Mouse (Mus musculus) mature B cell (primary cell): ENCODE results near the gene Cyp2w1.

ENCODE experiments used
- in situ Hi-C: fragments of 300-500 bp; cut with MboI; formaldehyde crosslinking; loops from 2 replicates; pipeline ENCODE4 v1.14.3; 2019

Cyp2w1 gene

GRCm38 (mm10) chr5:139352317-139352716, at the start of gene Cyp2w1:
Gene Cyp2w1, plus strand, starts transcription at chr5:139352617.
- in situ Hi-C loops: no loop called here

GRCm38 (mm10) chr5:139303646-139304061, 48.8 kb upstream of the Cyp2w1 start:
- in situ Hi-C loops: no loop called here

GRCm38 (mm10) chr5:139309946-139310345, 42.5 kb upstream of the Cyp2w1 start:
- in situ Hi-C loops: no loop called here

- in situ Hi-C loops: no loop called here
Observed at GRCm38 (mm10) chr5:139310477-139310876, 41.9 kb upstream of the Cyp2w1 start.

GRCm38 (mm10) chr5:139311822-139312221, 40.6 kb upstream of the Cyp2w1 start:
- in situ Hi-C loops: no loop called here

- in situ Hi-C loops: no loop called here
Observed at GRCm38 (mm10) chr5:139313536-139313935, 38.9 kb upstream of the Cyp2w1 start.

GRCm38 (mm10) chr5:139314941-139315642, 37.3 kb upstream of the Cyp2w1 start:
- in situ Hi-C loops: no loop called here

- in situ Hi-C loops: no loop called here
Observed at GRCm38 (mm10) chr5:139316982-139317675, 35.3 kb upstream of the Cyp2w1 start.

GRCm38 (mm10) chr5:139317751-139318504, 34.5 kb upstream of the Cyp2w1 start:
- in situ Hi-C loops: no loop called here

- in situ Hi-C loops: loop anchor here (5.0 kb wide), 1 partner anchor 38 kb away; no protein-coding TSS in a partner anchor
Observed at GRCm38 (mm10) chr5:139320424-139320823, 32.0 kb upstream of the Cyp2w1 start.

GRCm38 (mm10) chr5:139321331-139321730, 31.1 kb upstream of the Cyp2w1 start:
- in situ Hi-C loops: loop anchor here (5.0 kb wide), 1 partner anchor 39 kb away; no protein-coding TSS in a partner anchor

GRCm38 (mm10) chr5:139323260-139323924, 29.0 kb upstream of the Cyp2w1 start:
- in situ Hi-C loops: loop anchor here (5.0 kb wide), 1 partner anchor 41 kb away; no protein-coding TSS in a partner anchor

GRCm38 (mm10) chr5:139324045-139324491, 28.3 kb upstream of the Cyp2w1 start:
- in situ Hi-C loops: loop anchor here (5.0 kb wide), 1 partner anchor 42 kb away; no protein-coding TSS in a partner anchor

- in situ Hi-C loops: loop anchor here (5.0 kb wide), 1 partner anchor 43 kb away; no protein-coding TSS in a partner anchor
Observed at GRCm38 (mm10) chr5:139324691-139325394, 27.6 kb upstream of the Cyp2w1 start.

- in situ Hi-C loops: no loop called here
Observed at GRCm38 (mm10) chr5:139325395-139325966, 26.9 kb upstream of the Cyp2w1 start, which contains the start of gene Adap1. Gene Adap1, minus strand, starts transcription at chr5:139325622.

- in situ Hi-C loops: no loop called here
Observed at GRCm38 (mm10) chr5:139326111-139326696, 26.2 kb upstream of the Cyp2w1 start.

GRCm38 (mm10) chr5:139326986-139327633, 25.3 kb upstream of the Cyp2w1 start:
- in situ Hi-C loops: no loop called here

GRCm38 (mm10) chr5:139327634-139328020, 24.8 kb upstream of the Cyp2w1 start:
- in situ Hi-C loops: no loop called here

GRCm38 (mm10) chr5:139330766-139331165, 21.7 kb upstream of the Cyp2w1 start:
- in situ Hi-C loops: no loop called here

GRCm38 (mm10) chr5:139331742-139332141, 20.7 kb upstream of the Cyp2w1 start:
- in situ Hi-C loops: no loop called here
